Mouse (Mus musculus): ENCODE measurements around the gene Ndufs2.
A peak's percentile ranks its signal among the peaks of the same experiment; 100 is the strongest.

The Ndufs2 gene

GRCm38 (mm10) chr1:171250680-171251593, at the start of gene Ndufs2:
Gene Ndufs2 (minus strand): TSS chr1:171251388.
- no peak for DNase-seq

GRCm38 (mm10) chr1:171298226-171298625, 47.0 kb upstream of the Ndufs2 start:
- DNase-seq, result no peak

DNA sequence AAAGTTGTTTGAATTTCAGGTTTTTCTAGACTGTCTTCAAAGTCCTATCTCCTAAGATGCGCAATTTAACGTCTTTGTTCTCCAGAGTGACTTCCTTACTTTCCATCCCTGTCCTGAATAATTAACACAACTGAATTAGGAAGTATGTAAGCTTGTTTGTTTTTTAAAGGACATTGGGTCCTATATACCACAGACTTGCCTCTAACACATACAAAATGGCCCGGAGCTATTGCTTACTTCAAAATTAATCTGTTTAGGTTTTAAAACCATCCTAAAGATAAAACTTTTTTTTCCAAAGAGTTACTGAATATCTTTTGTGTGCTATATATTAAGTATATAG, 43.8 kb upstream of the Ndufs2 start:
- no peak for DNase-seq

DNA sequence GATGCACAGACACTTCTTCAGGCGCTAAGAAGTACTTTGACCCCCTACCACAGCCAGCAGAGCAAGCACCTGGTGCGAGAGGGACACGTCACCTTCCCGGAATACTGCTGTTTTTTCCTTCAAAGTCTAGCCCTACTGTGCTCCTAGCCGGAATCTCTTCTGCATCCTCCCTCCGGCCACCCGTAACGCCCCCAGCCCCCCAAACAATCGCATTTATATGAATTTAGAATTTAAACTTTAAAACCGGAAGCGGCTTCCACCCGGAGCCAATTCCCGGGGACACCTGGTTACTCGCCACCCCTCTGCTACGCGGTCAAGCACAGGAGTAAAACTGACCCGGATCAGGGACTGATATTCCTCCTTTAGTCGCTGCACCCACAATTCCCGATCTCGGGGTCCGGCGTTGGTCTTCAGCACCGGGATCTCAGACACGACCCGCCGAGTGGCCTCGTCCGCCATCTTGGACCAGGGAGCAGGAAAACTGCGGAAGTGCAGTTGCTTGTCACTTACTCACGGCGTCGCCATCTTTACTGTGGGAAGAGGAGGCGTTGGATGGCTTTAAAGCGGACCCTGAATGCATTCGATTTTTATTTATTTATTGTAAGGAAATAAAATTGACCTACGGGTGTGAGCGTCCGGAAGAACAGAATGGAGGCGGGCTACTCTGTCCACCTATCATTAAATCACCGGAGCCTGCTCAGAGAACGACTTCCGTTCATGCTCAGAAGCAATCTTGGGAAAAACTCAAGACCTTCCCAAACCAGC, 43.3 kb upstream of the Ndufs2 start, which contains the start of gene Ufc1:
Gene Ufc1 (minus strand): TSS at position 727 of the 765 bp plus-strand sequence.
- peak; percentile 81 for DNase-seq

- DNase-seq, result no peak
Observed at GRCm38 (mm10) chr1:171293906-171294297, 42.7 kb upstream of the Ndufs2 start.

GRCm38 (mm10) chr1:171293351-171293750, 42.2 kb upstream of the Ndufs2 start:
- DNase-seq, result no peak

DNA sequence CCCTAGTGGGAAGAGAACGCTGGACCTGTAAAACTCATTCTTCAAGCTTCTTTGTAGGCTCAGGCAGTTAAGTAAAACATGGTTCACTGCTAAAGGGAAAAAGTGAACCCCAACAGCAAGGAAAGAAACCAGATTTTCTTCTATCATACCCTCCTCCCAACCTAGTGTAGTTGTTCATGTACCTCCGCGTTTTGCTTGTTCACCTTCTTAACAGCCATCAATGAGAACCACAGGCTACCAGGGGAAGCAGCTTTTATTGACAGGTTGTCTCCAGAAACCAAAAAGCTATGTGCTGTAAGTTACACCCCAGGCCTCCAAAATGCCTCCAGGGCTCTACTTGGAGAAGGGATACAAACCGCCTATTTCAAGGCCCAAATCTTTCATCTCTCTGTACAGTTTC, 37.1 kb upstream of the Ndufs2 start:
- no peak for DNase-seq

- peak; percentile 93 for DNase-seq
Observed at GRCm38 (mm10) chr1:171287136-171288081, 36.2 kb upstream of the Ndufs2 start, which contains the start of gene Usp21. Gene Usp21 (minus strand): TSS chr1:171287991.

DNA sequence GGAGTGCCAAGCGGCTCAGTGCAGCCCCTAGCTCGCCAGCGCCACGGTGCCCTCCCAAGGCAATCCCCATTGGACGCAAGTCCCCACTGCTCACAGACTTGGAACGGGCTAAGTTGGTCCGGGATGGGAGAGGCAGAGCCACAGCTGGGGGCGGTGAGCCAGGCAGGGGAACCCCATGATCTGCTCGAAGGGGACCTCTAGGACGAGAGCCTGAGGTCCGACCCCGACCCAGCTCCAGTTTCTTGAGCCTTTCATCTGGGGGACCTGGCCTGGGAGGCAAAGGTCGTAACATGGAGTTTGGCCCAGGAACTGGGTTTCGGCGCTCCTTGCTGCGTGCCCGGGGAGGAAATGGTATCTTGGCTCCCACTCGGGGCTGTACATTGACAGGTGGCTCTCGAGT, 35.3 kb upstream of the Ndufs2 start:
- DNase-seq, result no peak

- DNase-seq, result no peak
Observed at GRCm38 (mm10) chr1:171285096-171285892, 34.1 kb upstream of the Ndufs2 start.

GRCm38 (mm10) chr1:171284491-171284890, 33.3 kb upstream of the Ndufs2 start:
- no peak for DNase-seq

DNA sequence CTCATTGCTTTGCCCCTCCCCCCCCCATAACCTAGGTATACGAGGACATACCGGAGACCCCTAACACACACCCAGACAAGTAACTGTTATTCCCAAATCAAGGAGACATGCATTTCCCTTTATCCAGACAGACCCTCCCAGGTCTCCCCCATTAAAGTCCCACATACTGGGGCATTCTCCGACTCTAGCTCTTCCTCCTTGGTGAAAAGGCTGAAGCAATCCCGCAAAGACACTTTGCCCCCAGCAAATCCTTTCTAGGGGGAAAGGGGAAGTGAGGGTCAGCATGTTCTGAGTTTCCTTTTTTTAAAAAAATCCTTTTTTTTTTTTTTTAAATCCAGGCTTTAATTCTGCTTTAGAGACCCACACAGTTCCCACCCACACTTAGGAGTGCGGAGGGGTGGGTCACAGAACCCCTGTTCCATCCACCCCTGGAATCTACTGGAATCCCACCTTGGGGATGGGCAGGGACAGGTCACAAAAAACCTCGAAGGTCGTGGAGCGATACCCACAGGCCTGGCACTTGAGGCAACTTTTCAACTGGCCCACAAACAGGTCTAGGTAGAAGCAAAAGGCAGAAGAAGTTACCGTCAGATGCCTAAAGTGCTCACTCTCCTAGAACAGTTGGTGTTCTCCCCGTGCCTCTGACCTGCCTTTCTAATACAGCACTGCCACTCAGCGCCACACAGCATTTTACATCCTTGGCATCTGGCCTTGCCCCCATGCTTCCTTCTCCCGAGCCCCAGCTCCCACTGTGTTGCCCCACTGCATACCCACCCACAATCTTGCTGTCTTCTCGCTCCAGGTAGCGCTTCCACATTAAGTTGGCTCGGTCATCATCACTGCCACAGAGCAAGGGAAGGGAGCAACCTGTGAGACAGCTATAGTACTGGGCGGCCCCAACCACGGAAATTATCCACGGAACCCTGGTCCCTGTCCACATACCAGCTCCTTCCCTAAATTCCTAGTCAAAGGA, 32.3 kb upstream of the Ndufs2 start:
- no peak for DNase-seq

- no peak for DNase-seq
Observed at GRCm38 (mm10) chr1:171282086-171282805, 31.1 kb upstream of the Ndufs2 start.

DNA sequence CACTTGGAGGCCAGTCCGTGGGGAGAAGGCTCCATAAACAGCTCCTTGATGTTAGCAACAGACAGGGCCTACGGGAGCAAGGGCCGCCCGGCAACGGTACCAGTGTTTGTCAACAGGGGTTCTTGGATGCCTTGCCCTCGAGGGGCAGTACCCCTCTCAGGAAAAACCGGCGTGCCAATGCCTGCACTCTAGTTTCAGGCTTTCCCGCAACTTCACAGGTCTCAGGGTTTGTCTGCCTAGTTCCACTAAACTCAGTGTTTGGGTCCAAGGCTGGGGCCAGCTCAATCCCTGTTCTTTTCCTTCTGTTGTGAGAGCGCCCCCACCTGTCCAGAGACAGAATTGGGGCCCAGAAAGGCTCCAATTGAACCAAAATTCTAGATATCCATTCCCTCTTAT, 30.3 kb upstream of the Ndufs2 start:
- peak; percentile 89 for DNase-seq

DNA sequence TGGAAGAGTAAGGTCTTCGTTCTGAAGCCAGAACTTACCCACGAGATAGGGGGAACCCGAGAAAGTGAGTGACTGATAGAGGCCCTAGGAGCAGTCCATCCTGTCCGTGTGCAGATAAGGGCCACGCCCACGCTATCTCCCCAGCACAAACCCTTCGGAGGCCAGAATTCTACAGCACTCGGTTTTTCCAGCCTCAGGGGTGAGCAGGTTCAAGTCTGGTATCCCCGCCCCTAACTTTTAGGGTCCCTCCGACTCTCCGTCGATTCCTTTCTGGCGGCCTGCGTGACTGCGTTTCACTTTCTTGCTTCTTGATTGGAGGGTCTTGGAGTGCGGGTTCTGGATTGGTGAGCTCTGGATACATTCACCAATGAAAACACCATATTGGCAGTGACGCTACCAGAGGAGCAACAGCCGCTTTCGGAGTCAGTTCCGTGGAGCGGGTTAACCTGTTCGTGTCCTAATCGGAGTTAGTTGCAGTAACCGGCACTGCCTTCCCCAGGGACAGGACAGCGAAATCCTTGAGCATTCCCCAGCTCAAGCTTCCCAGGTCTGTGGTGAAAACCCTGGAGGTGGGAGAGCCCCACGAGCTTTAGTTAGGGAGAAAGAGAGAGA, 29.8 kb upstream of the Ndufs2 start, which contains the start of gene Ppox:
Gene Ppox (minus strand): TSS at position 271 of the 612 bp plus-strand sequence.
- peak; percentile 90 for DNase-seq

GRCm38 (mm10) chr1:171280250-171280915, 29.2 kb upstream of the Ndufs2 start:
- DNase-seq, result peak; percentile 2

- no peak for DNase-seq
Observed at GRCm38 (mm10) chr1:171279721-171280120, 28.5 kb upstream of the Ndufs2 start.

DNA sequence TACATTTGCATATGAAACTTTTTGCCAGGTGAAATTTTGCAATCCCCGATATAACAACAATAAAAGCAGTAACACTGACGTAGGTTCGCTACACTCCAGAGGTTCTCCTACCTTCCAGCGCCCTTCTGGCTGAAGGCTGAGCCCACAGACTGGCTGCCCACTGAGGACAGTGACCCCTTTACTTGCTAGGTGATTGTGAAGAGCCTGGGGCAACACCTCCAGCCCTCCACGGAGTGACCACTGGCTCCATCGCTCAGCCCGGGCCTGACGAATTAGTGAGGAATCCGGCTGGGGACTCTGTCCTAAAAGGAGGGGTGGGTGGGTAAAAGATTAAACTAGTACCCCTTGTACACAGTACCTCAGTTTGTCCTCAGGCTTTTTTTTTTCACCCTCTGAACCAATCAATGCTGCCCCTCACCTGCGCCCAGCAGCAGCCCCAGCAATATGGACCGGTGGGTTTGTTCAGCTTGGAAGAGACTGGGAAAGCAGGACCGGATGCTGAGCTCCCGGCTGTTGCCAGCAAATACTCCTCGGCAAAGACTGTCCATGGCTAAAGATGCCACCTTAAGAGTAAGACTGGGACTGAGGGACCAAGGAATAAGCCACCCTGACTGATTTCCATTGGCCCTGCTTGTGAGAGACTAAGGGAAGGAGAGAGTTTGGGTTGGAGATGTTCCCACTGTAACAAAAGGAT, 28.0 kb upstream of the Ndufs2 start:
- peak; percentile 0 for DNase-seq
